Mouse (Mus musculus) cerebellum, postnatal 10 days (tissue): ENCODE measurements around the gene Tmem30c.
"Not testable (repeated sequence)": the region's sequence is repeated elsewhere in the genome, so short reads cannot be mapped to it uniquely, and the experiment has no call there.

Experiments
- DNase-seq, 2 experiments: peaks; one replicate each; pipeline ENCODE4 v3.0.0; 2021; ENCODE audit warnings: mixed read lengths in 2 of 2

Tmem30c gene

GRCm38 (mm10) chr16:57292296-57292695, 369 bp downstream of the Tmem30c start:
- DNase-seq = no peak

GRCm38 (mm10) chr16:57291696-57292095, 969 bp downstream of the Tmem30c start:
- no peak for DNase-seq

GRCm38 (mm10) chr16:57281417-57281816, 11.2 kb downstream of the Tmem30c start:
- DNase-seq = no peak

GRCm38 (mm10) chr16:57280221-57281217, 12.1 kb downstream of the Tmem30c start:
- DNase-seq = peak; percentile 62 to 65

GRCm38 (mm10) chr16:57278976-57279626, 13.6 kb downstream of the Tmem30c start:
- no peak for DNase-seq

- DNase-seq = no peak
Observed at GRCm38 (mm10) chr16:57269751-57270150, 22.9 kb downstream of the Tmem30c start.

GRCm38 (mm10) chr16:57268058-57268841, 24.4 kb downstream of the Tmem30c start:
- DNase-seq = peak; percentile 57 to 66

GRCm38 (mm10) chr16:57267068-57267467, 25.6 kb downstream of the Tmem30c start:
- DNase-seq = no peak

GRCm38 (mm10) chr16:57260152-57260551, 32.5 kb downstream of the Tmem30c start:
- DNase-seq = no peak

- DNase-seq = no peak
Observed at GRCm38 (mm10) chr16:57259356-57260083, 33.1 kb downstream of the Tmem30c start.

GRCm38 (mm10) chr16:57251589-57252421, 40.9 kb downstream of the Tmem30c start:
- DNase-seq = no peak

- no peak for DNase-seq
Observed at GRCm38 (mm10) chr16:57250991-57251390, 41.7 kb downstream of the Tmem30c start.

- no peak for DNase-seq
Observed at GRCm38 (mm10) chr16:57247464-57247863, 45.2 kb downstream of the Tmem30c start.

- no peak for DNase-seq
Observed at GRCm38 (mm10) chr16:57246596-57246995, 46.1 kb downstream of the Tmem30c start.

GRCm38 (mm10) chr16:57243858-57244248, 48.8 kb downstream of the Tmem30c start:
- DNase-seq = peak; percentile 90 to 93

- DNase-seq = no peak
Observed at GRCm38 (mm10) chr16:57243205-57243857, 49.3 kb downstream of the Tmem30c start.

- DNase-seq = no peak
Observed at GRCm38 (mm10) chr16:57242857-57243204, 49.8 kb downstream of the Tmem30c start.

- DNase-seq = no peak
Observed at GRCm38 (mm10) chr16:57235871-57236510, 56.7 kb downstream of the Tmem30c start.

GRCm38 (mm10) chr16:57231937-57232310, 60.7 kb downstream of the Tmem30c start:
- DNase-seq = not testable (repeated sequence)
